Mouse (Mus musculus) midbrain, embryonic 11.5 days (tissue): ENCODE measurements around the gene Max. TPM values are rescaled to one million over a fixed set of nuclear protein-coding genes. Genes with fewer than 3 reads are reported as not detected.

Source experiments
- ATAC-seq: fragments of 200-750 bp; cut with Nextera tagmentation; 2 replicates; pipeline ENCODE4 v1.8.0; 2017; ENCODE audit warnings: moderate TSS enrichment, moderate library complexity; ENCODE audit not compliant: low FRiP score
- DNase-seq: peaks from one replicate; pipeline ENCODE4 v3.0.0; 2015; ENCODE audit warnings: low spot score; ENCODE audit errors: missing footprints
- H3K27ac ChIP-seq: fragments of 300-500 bp; sonication (generic); 2 replicates; pipeline ENCODE4 v1.5.1; 2014; ENCODE audit warnings: low read depth, low read length
- H3K27me3 ChIP-seq: fragments of 300-500 bp; sonication (generic); 2 replicates; pipeline ENCODE4 v1.6.1; 2014; ENCODE audit warnings: mild to moderate bottlenecking, low read length, moderate library complexity, mixed read lengths; ENCODE audit not compliant: control insufficient read depth, insufficient read depth
- H3K36me3 ChIP-seq: fragments of 300-500 bp; sonication (generic); 2 replicates; pipeline ENCODE4 v1.6.1; 2014; ENCODE audit warnings: mild to moderate bottlenecking, low read length, moderate library complexity, mixed read lengths; ENCODE audit not compliant: control insufficient read depth, insufficient read depth
- H3K4me1 ChIP-seq: fragments of 300-500 bp; sonication (generic); 2 replicates; pipeline ENCODE4 v1.6.1; 2014; ENCODE audit warnings: low read length; ENCODE audit not compliant: control insufficient read depth, insufficient read depth
- H3K4me2 ChIP-seq: fragments of 300-500 bp; sonication (generic); 2 replicates; pipeline ENCODE4 v1.6.1; 2014; ENCODE audit warnings: mild to moderate bottlenecking, moderate library complexity
- H3K4me3 ChIP-seq: fragments of 300-500 bp; sonication (generic); 2 replicates; pipeline ENCODE4 v1.5.1; 2014; ENCODE audit warnings: low read depth, low read length
- H3K9ac ChIP-seq: fragments of 300-500 bp; sonication (generic); 2 replicates; pipeline ENCODE4 v1.6.1; 2014; ENCODE audit warnings: low read length
- H3K9me3 ChIP-seq: fragments of 300-500 bp; sonication (generic); 2 replicates; pipeline ENCODE4 v1.6.1; 2016; ENCODE audit warnings: low read length; ENCODE audit not compliant: control insufficient read depth
- WGBS: fragments of 180-500 bp; shearing (Covaris S2); extraction: QIAGEN DNeasy Blood & Tissue Kit; methylation state at CpG from one replicate; pipeline ENCODE4 v1.1.7; 2014; 5-methylcytosine and 5-hydroxymethylcytosine counted together
- polyA plus RNA-seq: library from polyadenylated mRNA; unstranded; fragments of >200 nt; fragmentation: Nextera tagmentation; extraction: Ambion mirVana; gene quantifications from 2 replicates; pipeline ENCODE4 v1.2.1, GENCODE M21; 2014

The Max gene
- polyA plus RNA-seq, 1 experiment from 2014 or later: 29.2 TPM

GRCm38 (mm10) chr12:76930177-76930576 lies 31.8 kb downstream of the Max start:
- Histone ChIP-seq H3K4me2 (no peak overlapping the region), H3K4me1 (no peaks in the 10 kb centered on the region; the same call in 1 of the 2 replicates), H3K27ac (no peak overlapping the region), H3K9ac (no peak overlapping the region), H3K9me3 (no peaks in the 10 kb centered on the region), H3K4me3 (no peak overlapping the region), H3K27me3 (no peaks in the 10 kb centered on the region), H3K36me3 (no peaks in the 10 kb centered on the region)
- no peak for DNase-seq
- 67% methylated on average over 6 of the region's 6 CpGs for WGBS
- ATAC-seq: no peak

GRCm38 (mm10) chr12:76927539-76927938 lies 34.5 kb downstream of the Max start:
- Histone ChIP-seq H3K36me3 (no peaks in the 10 kb centered on the region), H3K27ac (no peak overlapping the region), H3K4me2 (no peak overlapping the region), H3K27me3 (no peaks in the 10 kb centered on the region), H3K9me3 (no peaks in the 10 kb centered on the region), H3K4me3 (no peak overlapping the region), H3K9ac (no peak overlapping the region), H3K4me1 (no peaks in the 10 kb centered on the region; the same call in 1 of the 2 replicates)
- WGBS: 59% methylated on average over 10 of the region's 10 CpGs
- ATAC-seq: no peak
- peak; percentile 79 for DNase-seq

GRCm38 (mm10) chr12:76927012-76927411 lies 35.0 kb downstream of the Max start:
- ATAC-seq (no peak), DNase-seq (no peak)
- Histone ChIP-seq H3K27ac (no peak overlapping the region), H3K4me3 (no peak overlapping the region), H3K4me2 (no peak overlapping the region), H3K4me1 (no peaks in the 10 kb centered on the region; the same call in 1 of the 2 replicates), H3K9me3 (no peaks in the 10 kb centered on the region), H3K27me3 (no peaks in the 10 kb centered on the region), H3K9ac (no peak overlapping the region), H3K36me3 (no peaks in the 10 kb centered on the region)
- WGBS: 85% methylated on average over 3 of the region's 3 CpGs

GRCm38 (mm10) chr12:76926338-76926945 lies 35.6 kb downstream of the Max start:
- 81% methylated on average over 10 of the region's 10 CpGs for WGBS

GRCm38 (mm10) chr12:76924904-76925604 lies 36.9 kb downstream of the Max start:
- H3K27ac ChIP-seq: no peak overlapping the region
- H3K4me2 ChIP-seq: no peak overlapping the region
- no peaks in the 10 kb centered on the region for H3K9me3 ChIP-seq
- no peak for DNase-seq
- ATAC-seq: no peak
- H3K9ac ChIP-seq: no peak overlapping the region
- H3K4me3 ChIP-seq: no peak overlapping the region
- whole genome bisulfite sequencing: 90% methylated on average over 10 of the region's 10 CpGs
- H3K4me1 ChIP-seq: no peaks in the 10 kb centered on the region; the same call in 1 of the 2 replicates
- H3K36me3 ChIP-seq: no peaks in the 10 kb centered on the region
- H3K27me3 ChIP-seq: no peaks in the 10 kb centered on the region

More at GRCm38 (mm10) chr12:76926338-76926945, 35.6 kb downstream of the Max start:
- Histone ChIP-seq H3K4me2 (no peak overlapping the region), H3K9me3 (no peaks in the 10 kb centered on the region), H3K27ac (no peak overlapping the region), H3K9ac (no peak overlapping the region), H3K4me3 (no peak overlapping the region), H3K4me1 (no peaks in the 10 kb centered on the region; the same call in 1 of the 2 replicates), H3K36me3 (no peaks in the 10 kb centered on the region), H3K27me3 (no peaks in the 10 kb centered on the region)
- DNase-seq: no peak
- no peak for ATAC-seq

GRCm38 (mm10) chr12:76923118-76923517 lies 38.9 kb downstream of the Max start:
- no peak overlapping the region for H3K4me3 ChIP-seq
- WGBS: 93% methylated on average over 8 of the region's 8 CpGs

GRCm38 (mm10) chr12:76920990-76921389 lies 41.0 kb downstream of the Max start:
- DNase-seq (no peak), ATAC-seq (no peak)
- Histone ChIP-seq H3K27me3 (no peaks in the 10 kb centered on the region), H3K9ac (no peak overlapping the region), H3K9me3 (no peaks in the 10 kb centered on the region), H3K4me1 (no peaks in the 10 kb centered on the region), H3K36me3 (no peaks in the 10 kb centered on the region), H3K27ac (no peak overlapping the region), H3K4me3 (no peak overlapping the region), H3K4me2 (no peak overlapping the region)
- WGBS: 93% methylated on average over 8 of the region's 8 CpGs

More at GRCm38 (mm10) chr12:76923118-76923517, 38.9 kb downstream of the Max start:
- H3K9me3 ChIP-seq: no peaks in the 10 kb centered on the region
- no peaks in the 10 kb centered on the region for H3K4me1 ChIP-seq
- H3K27ac ChIP-seq: no peak overlapping the region
- H3K36me3 ChIP-seq: no peaks in the 10 kb centered on the region
- no peak for ATAC-seq
- no peak overlapping the region for H3K4me2 ChIP-seq
- no peak overlapping the region for H3K9ac ChIP-seq
- DNase-seq: no peak
- H3K27me3 ChIP-seq: no peaks in the 10 kb centered on the region

GRCm38 (mm10) chr12:76920398-76920797 lies 41.6 kb downstream of the Max start:
- Histone ChIP-seq H3K27me3 (no peaks in the 10 kb centered on the region), H3K27ac (no peak overlapping the region), H3K9ac (no peak overlapping the region), H3K4me3 (no peak overlapping the region), H3K4me1 (no peaks in the 10 kb centered on the region), H3K4me2 (no peak overlapping the region), H3K36me3 (no peaks in the 10 kb centered on the region), H3K9me3 (no peaks in the 10 kb centered on the region)
- WGBS: 86% methylated on average over 6 of the region's 6 CpGs
- ATAC-seq: no peak
- no peak for DNase-seq

- H3K9me3 ChIP-seq: no peaks in the 10 kb centered on the region
- no peak overlapping the region for H3K27ac ChIP-seq
- ATAC-seq: no peak
- H3K4me3 ChIP-seq: no peak overlapping the region
- no peak overlapping the region for H3K9ac ChIP-seq
- DNase-seq: no peak
- no peaks in the 10 kb centered on the region for H3K27me3 ChIP-seq
- 75% methylated on average over 3 of the region's 3 CpGs for WGBS
- H3K4me1 ChIP-seq: no peaks in the 10 kb centered on the region
- no peak overlapping the region for H3K4me2 ChIP-seq
- H3K36me3 ChIP-seq: no peaks in the 10 kb centered on the region
Measured at GRCm38 (mm10) chr12:76918855-76919254, 43.1 kb downstream of the Max start.
